Mouse (Mus musculus) limb, embryonic 12.5 days (tissue): ENCODE results near the gene Naxd. TPM values are rescaled to one million over a fixed set of nuclear protein-coding genes. Genes with fewer than 3 reads are reported as not detected.

ENCODE experiments used
- ATAC-seq: fragments of 200-750 bp; cut with Nextera tagmentation; 2 replicates; pipeline ENCODE4 v1.8.0; 2017; ENCODE audit warnings: low read depth, moderate TSS enrichment; ENCODE audit not compliant: insufficient number of reproducible peaks, insufficient read depth, low FRiP score, low TSS enrichment
- H3K27ac ChIP-seq: fragments of 300-500 bp; sonication (generic); 2 replicates; pipeline ENCODE4 v1.5.1; 2016; ENCODE audit warnings: mild to moderate bottlenecking, moderate library complexity
- H3K27me3 ChIP-seq: fragments of 300-500 bp; sonication (generic); 2 replicates; pipeline ENCODE4 v1.6.1; 2016; ENCODE audit warnings: mild to moderate bottlenecking, moderate library complexity
- H3K36me3 ChIP-seq: fragments of 300-500 bp; sonication (generic); 2 replicates; pipeline ENCODE4 v1.6.1; 2016; ENCODE audit warnings: mild to moderate bottlenecking, moderate library complexity
- H3K4me1 ChIP-seq: fragments of 300-500 bp; sonication (generic); replicated peaks from 2 replicates; pipeline ENCODE4 v1.6.1; 2016
- H3K4me2 ChIP-seq: fragments of 300-500 bp; sonication (generic); 2 replicates; pipeline ENCODE4 v1.6.1; 2016; ENCODE audit warnings: mild to moderate bottlenecking, moderate library complexity
- H3K4me3 ChIP-seq: fragments of 300-500 bp; sonication (generic); replicated peaks from 2 replicates; pipeline ENCODE4 v1.5.1; 2016; ENCODE audit warnings: mild to moderate bottlenecking
- H3K9ac ChIP-seq: fragments of 300-500 bp; sonication (generic); replicated peaks from 2 replicates; pipeline ENCODE4 v1.6.1; 2016; ENCODE audit warnings: mild to moderate bottlenecking, moderate library complexity
- H3K9me3 ChIP-seq: fragments of 300-500 bp; sonication (generic); 2 replicates; pipeline ENCODE4 v1.6.1; 2016; ENCODE audit warnings: mild to moderate bottlenecking, moderate library complexity
- WGBS: fragments of 180-500 bp; shearing (Covaris S2); methylation state at CpG from one replicate; pipeline ENCODE4 v1.1.7; 2016; 5-methylcytosine and 5-hydroxymethylcytosine counted together
- polyA plus RNA-seq: library from polyadenylated mRNA; unstranded; fragments of >200 nt; fragmentation: Nextera tagmentation; extraction: Ambion mirVana; gene quantifications from 2 replicates; pipeline ENCODE4 v1.2.1, GENCODE M21; 2016

Gene Naxd
- polyA plus RNA-seq, result 116 and 121 TPM in 2 replicates

DNA sequence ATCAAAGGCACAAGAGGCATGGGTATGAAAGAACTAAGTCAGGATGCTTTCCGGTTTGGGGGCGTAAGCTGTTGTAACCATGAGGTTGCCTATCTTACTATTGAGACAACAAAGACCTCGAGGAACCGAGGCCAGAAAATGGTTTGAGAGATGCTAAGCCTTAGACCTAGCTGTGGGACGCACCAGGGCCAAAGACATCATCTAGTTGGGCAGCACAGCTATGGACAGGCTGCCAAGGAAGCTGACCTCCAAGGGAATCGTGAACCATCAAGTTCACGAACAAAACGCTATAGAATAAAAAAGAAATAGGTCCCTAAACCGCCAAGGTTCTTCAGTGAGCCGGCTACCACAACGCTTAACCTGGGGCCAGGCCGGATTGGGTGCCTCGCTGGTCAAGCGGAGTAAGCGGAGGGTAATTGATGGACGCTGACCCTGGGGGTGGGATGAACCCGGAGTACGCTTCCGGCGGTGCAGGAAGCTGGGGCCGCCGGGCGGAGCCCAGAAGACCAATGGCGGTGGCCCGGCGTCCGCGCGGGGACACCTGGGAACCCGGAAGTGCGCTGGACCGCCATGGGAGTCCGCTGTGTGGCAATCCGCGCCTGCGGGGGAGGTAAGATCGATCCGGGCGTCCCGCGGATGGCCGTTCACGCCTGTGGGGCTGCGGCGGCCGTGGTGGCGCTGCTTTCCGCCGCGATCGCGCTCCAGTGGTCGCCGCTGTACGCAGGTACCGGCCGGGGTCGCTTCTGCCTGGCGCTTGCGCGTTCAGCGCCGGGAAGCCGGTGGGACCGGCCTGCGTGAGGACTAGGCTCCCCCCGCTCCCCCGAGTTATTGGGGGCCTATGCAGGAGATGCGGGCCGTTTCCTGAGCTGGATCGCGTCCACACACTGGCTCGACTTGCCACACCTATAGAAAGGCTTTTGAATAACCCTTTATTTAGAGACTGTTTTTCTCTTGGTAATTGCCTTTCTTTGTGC, at the start of gene Naxd:
Gene Naxd, plus strand, starts transcription at position 490 of the 974 bp plus-strand sequence.
- H3K4me3 ChIP-seq, result peak within 1 kb of the TSS; percentile 94
- H3K4me2 ChIP-seq, result peak within 1 kb of the TSS; percentile 76
- H3K9me3 ChIP-seq, result no peaks in the 10 kb centered on the region
- H3K9ac ChIP-seq, result peak within 1 kb of the TSS; percentile 81
- H3K36me3 ChIP-seq, result peaks cover 14% of the 10 kb centered on the region; the same call in 1 of the 2 replicates
- peak within 1 kb of the TSS; percentile 75 for H3K27ac ChIP-seq
- peaks cover 5% of the 10 kb centered on the region for H3K27me3 ChIP-seq
- peaks cover 14% of the 10 kb centered on the region for H3K4me1 ChIP-seq
- 4% methylated on average over 73 of the region's 73 CpGs for WGBS
- peak; percentile 96 for ATAC-seq

GRCm38 (mm10) chr8:11447910-11448570, 49.3 kb upstream of the Naxd start:
- Histone ChIP-seq H3K27me3 (0 out of 2 replicates have a peak, but pooled peaks cover 2% of the 10 kb centered on the region), H3K36me3 (peaks cover 58% of the 10 kb centered on the region), H3K4me3 (no peak overlapping the region), H3K27ac (no peak overlapping the region), H3K4me1 (peaks cover 12% of the 10 kb centered on the region; the same call in 1 of the 2 replicates), H3K4me2 (no peak overlapping the region), H3K9me3 (no peaks in the 10 kb centered on the region), H3K9ac (no peak overlapping the region)
- 92% methylated on average over 23 of the region's 23 CpGs for WGBS
- ATAC-seq, result no peak

DNA sequence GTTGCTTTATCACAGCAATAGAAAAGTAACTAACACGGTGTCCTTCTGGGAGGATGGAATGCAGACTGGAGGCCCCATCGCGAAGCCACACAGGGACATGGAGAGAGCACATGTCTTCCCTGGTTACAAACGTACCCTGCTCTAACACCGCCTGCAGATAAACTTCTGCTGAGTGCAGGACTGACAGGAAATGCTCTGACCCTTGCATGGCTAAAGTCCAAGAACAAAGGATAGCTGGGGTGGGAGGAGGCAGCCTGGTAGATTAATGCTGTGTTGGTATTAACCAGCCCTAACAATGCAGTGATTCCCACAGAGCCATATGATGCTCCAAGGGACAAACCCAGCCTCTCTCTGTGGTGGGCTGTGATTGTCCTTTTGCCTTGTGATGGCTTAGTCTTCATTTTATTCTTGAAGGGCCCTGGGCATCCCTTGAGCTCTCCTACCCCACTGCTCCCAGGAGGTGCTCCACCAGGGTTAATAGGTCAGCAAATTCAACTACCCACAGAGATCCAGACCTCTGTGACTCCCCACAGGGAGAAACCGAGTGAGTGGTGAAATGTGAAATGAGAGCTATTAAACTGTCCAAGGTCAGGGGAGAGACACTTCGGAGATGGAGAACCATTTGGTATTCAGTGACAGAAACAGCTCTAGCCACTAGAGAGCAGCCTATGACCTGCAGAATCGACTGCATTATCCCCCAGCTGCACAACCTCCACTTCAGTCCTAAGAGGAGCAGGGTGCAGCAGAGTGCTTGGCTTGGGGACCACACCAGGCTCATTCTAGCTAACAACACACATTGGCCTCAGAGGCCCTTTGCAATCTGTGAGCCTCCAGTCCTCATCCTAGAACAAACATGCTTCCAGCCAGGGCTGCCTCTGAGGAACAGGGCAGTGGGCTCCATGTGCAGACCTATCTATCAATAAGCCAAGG, 46.9 kb upstream of the Naxd start:
- H3K27me3 ChIP-seq, result 0 out of 2 replicates have a peak, but pooled peaks cover 2% of the 10 kb centered on the region
- H3K36me3 ChIP-seq, result peaks cover 34% of the 10 kb centered on the region
- 35% methylated on average over 8 of the region's 8 CpGs for WGBS
- no peak overlapping the region for H3K9ac ChIP-seq
- no peak overlapping the region for H3K4me3 ChIP-seq
- no peak for ATAC-seq
- no peak overlapping the region for H3K4me2 ChIP-seq
- peaks cover 26% of the 10 kb centered on the region for H3K4me1 ChIP-seq
- no peak overlapping the region for H3K27ac ChIP-seq
- H3K9me3 ChIP-seq, result no peaks in the 10 kb centered on the region

DNA sequence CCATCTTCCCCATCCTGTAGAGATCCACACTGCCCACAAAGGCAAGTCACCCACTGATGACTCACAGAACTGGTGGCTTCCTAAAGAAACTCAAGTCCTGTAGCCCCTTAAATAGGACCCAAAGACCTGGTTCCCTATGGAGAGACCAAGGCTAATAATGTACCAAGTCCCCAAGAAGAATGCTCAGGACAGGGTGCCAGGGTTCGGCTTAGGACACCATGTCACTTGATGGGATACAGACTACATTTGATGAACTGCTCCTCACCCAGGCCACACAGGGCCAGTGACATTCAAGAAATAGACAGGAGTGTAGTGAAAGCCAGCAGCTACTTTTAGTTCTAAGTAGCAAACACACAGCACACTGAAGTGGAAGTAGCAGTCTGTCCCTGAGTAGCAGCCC, 45.2 kb upstream of the Naxd start:
- Histone ChIP-seq H3K36me3 (peaks cover 19% of the 10 kb centered on the region), H3K9me3 (no peaks in the 10 kb centered on the region), H3K9ac (no peak overlapping the region), H3K4me1 (peaks cover 26% of the 10 kb centered on the region), H3K4me3 (no peak overlapping the region), H3K27me3 (0 out of 2 replicates have a peak, but pooled peaks cover 2% of the 10 kb centered on the region), H3K4me2 (no peak overlapping the region), H3K27ac (no peak overlapping the region)
- WGBS, result 79% methylated on average over 1 of the region's 1 CpGs
- no peak for ATAC-seq

GRCm38 (mm10) chr8:11452559-11452958, 44.7 kb upstream of the Naxd start:
- Histone ChIP-seq H3K9me3 (no peaks in the 10 kb centered on the region), H3K9ac (no peak overlapping the region), H3K4me1 (peaks cover 26% of the 10 kb centered on the region), H3K27ac (peak overlapping the region; percentile 74; the same call in 1 of the 2 replicates), H3K27me3 (0 out of 2 replicates have a peak, but pooled peaks cover 2% of the 10 kb centered on the region), H3K4me3 (no peak overlapping the region), H3K4me2 (no peak overlapping the region), H3K36me3 (peaks cover 16% of the 10 kb centered on the region)
- WGBS, result 73% methylated on average over 3 of the region's 3 CpGs
- ATAC-seq, result no peak

- Histone ChIP-seq H3K9ac (no peak overlapping the region), H3K27me3 (0 out of 2 replicates have a peak, but pooled peaks cover 2% of the 10 kb centered on the region), H3K4me2 (no peak overlapping the region), H3K27ac (peak overlapping the region; percentile 74; the same call in 1 of the 2 replicates), H3K36me3 (peaks cover 12% of the 10 kb centered on the region), H3K4me1 (peaks cover 30% of the 10 kb centered on the region), H3K4me3 (no peak overlapping the region), H3K9me3 (no peaks in the 10 kb centered on the region)
- no peak for ATAC-seq
- 59% methylated on average over 4 of the region's 4 CpGs for WGBS
Observed at GRCm38 (mm10) chr8:11452974-11453373, 44.3 kb upstream of the Naxd start.

GRCm38 (mm10) chr8:11454228-11454627, 43.1 kb upstream of the Naxd start:
- H3K36me3 ChIP-seq, result no peaks in the 10 kb centered on the region
- H3K9ac ChIP-seq, result no peak overlapping the region
- H3K4me3 ChIP-seq, result no peak overlapping the region
- H3K9me3 ChIP-seq, result no peaks in the 10 kb centered on the region
- ATAC-seq, result no peak
- WGBS, result 79% methylated on average over 12 of the region's 12 CpGs
- H3K27me3 ChIP-seq, result 0 out of 2 replicates have a peak, but pooled peaks cover 2% of the 10 kb centered on the region
- H3K4me2 ChIP-seq, result no peak overlapping the region
- no peak overlapping the region for H3K27ac ChIP-seq
- peaks cover 42% of the 10 kb centered on the region for H3K4me1 ChIP-seq

GRCm38 (mm10) chr8:11457278-11457677, 40.0 kb upstream of the Naxd start:
- Histone ChIP-seq H3K4me1 (peaks cover 39% of the 10 kb centered on the region), H3K27me3 (0 out of 2 replicates have a peak, but pooled peaks cover under 1% of the 10 kb centered on the region)

DNA sequence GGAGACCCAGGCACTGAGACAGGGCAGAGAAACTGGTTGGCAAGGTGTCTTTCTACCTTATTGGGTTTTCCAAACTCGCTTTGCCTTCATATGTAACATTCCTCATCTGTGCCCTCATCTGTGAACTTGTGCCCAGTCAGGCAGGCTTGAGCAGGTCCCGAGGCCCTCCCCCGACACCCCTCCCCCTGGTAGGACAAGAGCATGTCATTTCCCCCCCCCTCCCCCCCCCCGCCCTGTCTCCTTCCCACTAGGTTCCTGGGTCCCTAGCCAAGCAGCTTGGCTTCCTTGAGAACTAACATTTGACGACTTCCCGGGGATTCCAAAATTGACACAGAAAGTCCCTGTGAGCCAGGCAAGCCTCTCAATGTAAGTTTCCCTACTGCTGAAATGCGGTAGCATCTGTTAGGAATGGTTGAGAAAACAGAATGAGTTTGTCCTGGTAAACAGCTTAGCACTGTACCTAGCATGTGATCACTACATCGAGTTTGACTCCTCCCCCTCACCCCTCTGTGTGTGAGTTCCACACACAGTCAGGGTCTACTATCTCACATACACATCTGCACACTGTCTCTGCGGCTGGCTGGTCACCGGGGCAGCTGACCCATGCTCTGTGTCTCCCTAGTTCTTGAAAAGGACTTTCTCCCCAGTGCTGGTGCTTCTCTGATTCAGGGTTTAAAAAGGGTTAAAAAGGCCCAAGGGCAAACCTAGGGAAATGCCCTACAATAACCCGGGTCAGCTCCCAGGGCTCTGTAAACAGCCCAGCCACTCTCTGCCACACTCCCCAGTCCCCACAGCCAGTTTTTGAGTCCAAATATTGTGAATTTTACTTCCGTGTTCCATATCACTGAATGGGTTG, 39.1 kb upstream of the Naxd start:
- ATAC-seq, result no peak
- Histone ChIP-seq H3K4me1 (peaks cover 30% of the 10 kb centered on the region), H3K36me3 (no peaks in the 10 kb centered on the region), H3K27ac (peak overlapping the region; percentile 18; the same call in 1 of the 2 replicates), H3K9me3 (no peaks in the 10 kb centered on the region), H3K4me2 (no peak overlapping the region), H3K4me3 (no peak overlapping the region), H3K27me3 (no peaks in the 10 kb centered on the region), H3K9ac (no peak overlapping the region)
- 44% methylated on average over 12 of the region's 12 CpGs for WGBS

More at GRCm38 (mm10) chr8:11457278-11457677, 40.0 kb upstream of the Naxd start:
- Histone ChIP-seq H3K27ac (no peak overlapping the region), H3K36me3 (no peaks in the 10 kb centered on the region), H3K9me3 (no peaks in the 10 kb centered on the region), H3K4me2 (no peak overlapping the region), H3K4me3 (no peak overlapping the region), H3K9ac (no peak overlapping the region)
- WGBS, result 72% methylated on average over 3 of the region's 3 CpGs
- ATAC-seq, result no peak

DNA sequence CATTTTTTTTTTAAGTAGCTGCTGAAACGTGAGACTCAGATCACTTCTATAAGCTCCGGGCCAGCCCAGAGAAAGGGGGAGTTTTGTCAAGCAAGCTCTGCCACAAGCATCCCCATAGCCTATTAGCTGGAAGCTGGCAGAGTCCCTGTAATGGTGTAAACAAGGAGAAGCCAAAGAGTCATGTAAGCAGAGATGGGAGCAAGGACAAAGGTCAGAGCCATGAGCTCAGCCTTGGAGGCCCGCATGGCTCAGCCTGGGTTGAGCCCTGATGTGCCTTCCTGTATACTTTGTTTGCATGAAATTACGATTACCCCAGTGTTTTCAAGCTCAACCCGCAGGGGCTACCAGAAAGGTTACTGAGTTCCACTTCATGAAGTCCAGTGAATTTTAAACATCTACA, 38.3 kb upstream of the Naxd start:
- Histone ChIP-seq H3K9ac (no peak overlapping the region), H3K4me3 (no peak overlapping the region), H3K27me3 (no peaks in the 10 kb centered on the region), H3K27ac (0 out of 2 replicates have a peak overlapping the region, but pooled peaks have one; percentile 18), H3K36me3 (no peaks in the 10 kb centered on the region), H3K4me2 (no peak overlapping the region), H3K4me1 (peaks cover 23% of the 10 kb centered on the region), H3K9me3 (no peaks in the 10 kb centered on the region)
- no peak for ATAC-seq
- WGBS, result 38% methylated on average over 5 of the region's 5 CpGs
